Mouse (Mus musculus) embryonic facial prominence, embryonic 13.5 days (tissue): ENCODE data around the gene Grtp1. TPM values are rescaled to one million over a fixed set of nuclear protein-coding genes. Genes with fewer than 3 reads are reported as not detected.
A peak's percentile ranks its signal among the peaks of the same experiment; 100 is the strongest.

Experiments used
- ATAC-seq: fragments of 200-750 bp; cut with Nextera tagmentation; 2 replicates; pipeline ENCODE4 v1.8.0; 2017; ENCODE audit warnings: low read depth; ENCODE audit not compliant: insufficient number of reproducible peaks, insufficient read depth, low FRiP score, low TSS enrichment
- H3K27ac ChIP-seq: fragments of 300-500 bp; sonication (generic); 2 replicates; pipeline ENCODE4 v1.5.1; 2015; ENCODE audit warnings: moderate library complexity, mild to moderate bottlenecking, inconsistent platforms
- H3K27me3 ChIP-seq: fragments of 300-500 bp; sonication (generic); 2 replicates; pipeline ENCODE4 v1.6.1; 2015; ENCODE audit warnings: mild to moderate bottlenecking, inconsistent platforms
- H3K36me3 ChIP-seq: fragments of 300-500 bp; sonication (generic); 2 replicates; pipeline ENCODE4 v1.6.1; 2015; ENCODE audit warnings: mild to moderate bottlenecking, inconsistent platforms
- H3K4me1 ChIP-seq: fragments of 300-500 bp; sonication (generic); 2 replicates; pipeline ENCODE4 v1.6.1; 2015; ENCODE audit warnings: inconsistent platforms
- H3K4me2 ChIP-seq: fragments of 300-500 bp; sonication (generic); 2 replicates; pipeline ENCODE4 v1.6.1; 2015; ENCODE audit warnings: moderate library complexity, mild to moderate bottlenecking, inconsistent platforms
- H3K4me3 ChIP-seq: fragments of 300-500 bp; sonication (generic); 2 replicates; pipeline ENCODE4 v1.5.1; 2015; ENCODE audit warnings: mild to moderate bottlenecking, inconsistent platforms
- H3K9ac ChIP-seq: fragments of 300-500 bp; sonication (generic); 2 replicates; pipeline ENCODE4 v1.6.1; 2015; ENCODE audit warnings: mild to moderate bottlenecking, inconsistent platforms
- H3K9me3 ChIP-seq: fragments of 300-500 bp; sonication (generic); 2 replicates; pipeline ENCODE4 v1.6.1; 2016; ENCODE audit warnings: inconsistent platforms
- WGBS: fragments of 180-500 bp; shearing (Covaris S2); methylation state at CpG from one replicate; pipeline ENCODE4 v1.1.7; 2015; ENCODE audit warnings: mixed read lengths; 5-methylcytosine and 5-hydroxymethylcytosine counted together
- polyA plus RNA-seq: library from polyadenylated mRNA; unstranded; fragments of >200 nt; fragmentation: Nextera tagmentation; extraction: Ambion mirVana; gene quantifications from 2 replicates; pipeline ENCODE4 v1.2.1, GENCODE M21; 2015

Gene Grtp1
- polyA plus RNA-seq, 1 experiment from 2014 or later = 14.3 TPM

GRCm38 (mm10) chr8:13224426-13224825 lies 24.0 kb upstream of the Grtp1 start:
- no peak for ATAC-seq
- WGBS = 78% methylated on average over 9 of the region's 9 CpGs
- no peak overlapping the region for H3K9ac ChIP-seq
- no peak overlapping the region for H3K4me2 ChIP-seq
- H3K9me3 ChIP-seq = no peaks in the 10 kb centered on the region
- no peak overlapping the region for H3K4me3 ChIP-seq
- peaks cover 4% of the 10 kb centered on the region; the same call in 1 of the 2 replicates for H3K27me3 ChIP-seq
- no peaks in the 10 kb centered on the region for H3K36me3 ChIP-seq
- H3K27ac ChIP-seq = no peak overlapping the region
- H3K4me1 ChIP-seq = peaks cover 7% of the 10 kb centered on the region

GRCm38 (mm10) chr8:13218441-13218840 lies 18.0 kb upstream of the Grtp1 start:
- no peak overlapping the region for H3K9ac ChIP-seq
- H3K27ac ChIP-seq = no peak overlapping the region
- peaks cover 4% of the 10 kb centered on the region for H3K4me1 ChIP-seq
- H3K4me3 ChIP-seq = no peak overlapping the region
- no peaks in the 10 kb centered on the region for H3K9me3 ChIP-seq
- H3K36me3 ChIP-seq = no peaks in the 10 kb centered on the region
- ATAC-seq = no peak
- 74% methylated on average over 4 of the region's 4 CpGs for WGBS
- H3K27me3 ChIP-seq = no peaks in the 10 kb centered on the region; the same call in 1 of the 2 replicates
- no peak overlapping the region for H3K4me2 ChIP-seq

GRCm38 (mm10) chr8:13217986-13218385 lies 17.6 kb upstream of the Grtp1 start:
- Histone ChIP-seq H3K4me1 (peaks cover 8% of the 10 kb centered on the region), H3K9me3 (no peaks in the 10 kb centered on the region), H3K27ac (no peak overlapping the region), H3K9ac (no peak overlapping the region), H3K36me3 (no peaks in the 10 kb centered on the region), H3K4me2 (no peak overlapping the region), H3K4me3 (no peak overlapping the region), H3K27me3 (no peaks in the 10 kb centered on the region)
- no peak for ATAC-seq

GRCm38 (mm10) chr8:13217093-13217492 lies 16.7 kb upstream of the Grtp1 start:
- Histone ChIP-seq H3K9ac (no peak overlapping the region), H3K36me3 (no peaks in the 10 kb centered on the region), H3K27me3 (no peaks in the 10 kb centered on the region), H3K27ac (no peak overlapping the region), H3K4me1 (peaks cover 8% of the 10 kb centered on the region), H3K4me3 (no peak overlapping the region), H3K9me3 (no peaks in the 10 kb centered on the region), H3K4me2 (no peak overlapping the region)
- 61% methylated on average over 5 of the region's 5 CpGs for WGBS
- ATAC-seq = no peak

GRCm38 (mm10) chr8:13216386-13216785 lies 16.0 kb upstream of the Grtp1 start:
- Histone ChIP-seq H3K9ac (0 out of 2 replicates have a peak overlapping the region, but pooled peaks have one; percentile 21), H3K27me3 (no peaks in the 10 kb centered on the region), H3K36me3 (no peaks in the 10 kb centered on the region), H3K4me1 (peaks cover 8% of the 10 kb centered on the region), H3K4me2 (no peak overlapping the region), H3K27ac (no peak overlapping the region), H3K9me3 (no peaks in the 10 kb centered on the region), H3K4me3 (no peak overlapping the region)
- ATAC-seq = no peak
- 79% methylated on average over 8 of the region's 8 CpGs for WGBS

GRCm38 (mm10) chr8:13213479-13214268 lies 13.3 kb upstream of the Grtp1 start:
- no peak overlapping the region for H3K4me3 ChIP-seq

GRCm38 (mm10) chr8:13209770-13210169 lies 9.3 kb upstream of the Grtp1 start:
- Histone ChIP-seq H3K36me3 (no peaks in the 10 kb centered on the region), H3K27ac (no peak overlapping the region), H3K9ac (no peak overlapping the region), H3K9me3 (no peaks in the 10 kb centered on the region), H3K4me1 (peaks cover 8% of the 10 kb centered on the region), H3K27me3 (0 out of 2 replicates have a peak, but pooled peaks cover 4% of the 10 kb centered on the region), H3K4me2 (no peak overlapping the region), H3K4me3 (no peak overlapping the region)
- no peak for ATAC-seq
- 81% methylated on average over 1 of the region's 1 CpGs for WGBS

More at GRCm38 (mm10) chr8:13213479-13214268, 13.3 kb upstream of the Grtp1 start:
- Histone ChIP-seq H3K9ac (0 out of 2 replicates have a peak overlapping the region, but pooled peaks have one; percentile 3), H3K4me2 (peak overlapping the region; percentile 46), H3K9me3 (no peaks in the 10 kb centered on the region), H3K27me3 (0 out of 2 replicates have a peak, but pooled peaks cover 4% of the 10 kb centered on the region), H3K36me3 (no peaks in the 10 kb centered on the region), H3K4me1 (peaks cover 8% of the 10 kb centered on the region), H3K27ac (no peak overlapping the region)
- peak; percentile 76 for ATAC-seq
- WGBS = 26% methylated on average over 10 of the region's 10 CpGs

- Histone ChIP-seq H3K4me1 (peaks cover 7% of the 10 kb centered on the region), H3K36me3 (no peaks in the 10 kb centered on the region), H3K4me3 (no peak overlapping the region), H3K9ac (no peak overlapping the region), H3K9me3 (no peaks in the 10 kb centered on the region), H3K27me3 (0 out of 2 replicates have a peak, but pooled peaks cover 4% of the 10 kb centered on the region), H3K4me2 (no peak overlapping the region), H3K27ac (no peak overlapping the region)
- WGBS = 38% methylated on average over 6 of the region's 6 CpGs
- ATAC-seq = no peak
Measured at GRCm38 (mm10) chr8:13208627-13209355, 8.4 kb upstream of the Grtp1 start.

- 39% methylated on average over 5 of the region's 5 CpGs for WGBS
- Histone ChIP-seq H3K27ac (no peak overlapping the region), H3K36me3 (no peaks in the 10 kb centered on the region), H3K4me2 (no peak overlapping the region), H3K9ac (no peak overlapping the region), H3K27me3 (peaks cover 26% of the 10 kb centered on the region), H3K4me3 (no peak overlapping the region), H3K4me1 (no peaks in the 10 kb centered on the region), H3K9me3 (no peaks in the 10 kb centered on the region)
- ATAC-seq = no peak
Measured at GRCm38 (mm10) chr8:13206290-13206689, 5.9 kb upstream of the Grtp1 start.

GRCm38 (mm10) chr8:13205311-13205710 lies 4.9 kb upstream of the Grtp1 start:
- ATAC-seq = no peak
- no peaks in the 10 kb centered on the region for H3K9me3 ChIP-seq

GRCm38 (mm10) chr8:13204371-13205140 lies 4.1 kb upstream of the Grtp1 start:
- WGBS = 63% methylated on average over 12 of the region's 12 CpGs
- H3K36me3 ChIP-seq = no peaks in the 10 kb centered on the region
- no peak overlapping the region for H3K4me2 ChIP-seq
- no peak overlapping the region for H3K27ac ChIP-seq
- H3K9me3 ChIP-seq = no peaks in the 10 kb centered on the region
- no peak overlapping the region for H3K9ac ChIP-seq
- no peak for ATAC-seq
- H3K27me3 ChIP-seq = peaks cover 42% of the 10 kb centered on the region
- H3K4me1 ChIP-seq = peaks cover 10% of the 10 kb centered on the region; the same call in 1 of the 2 replicates
- H3K4me3 ChIP-seq = no peak overlapping the region

More at GRCm38 (mm10) chr8:13205311-13205710, 4.9 kb upstream of the Grtp1 start:
- Histone ChIP-seq H3K36me3 (no peaks in the 10 kb centered on the region), H3K27ac (no peak overlapping the region), H3K9ac (no peak overlapping the region), H3K4me2 (no peak overlapping the region), H3K4me3 (no peak overlapping the region), H3K27me3 (peaks cover 36% of the 10 kb centered on the region), H3K4me1 (peaks cover 6% of the 10 kb centered on the region; the same call in 1 of the 2 replicates)
- WGBS = 81% methylated on average over 5 of the region's 5 CpGs
